Mouse (Mus musculus) adipocyte (in vitro differentiated cells): ENCODE results near the gene Krt8.

Source experiments
- DNase-seq: peaks from one replicate; pipeline ENCODE4 v3.0.0-alpha.2; 2016; ENCODE audit warnings: low spot score

Krt8 gene

GRCm38 (mm10) chr15:101976023-101976422, 28.3 kb downstream of the Krt8 start:
- DNase-seq: peak; percentile 79

GRCm38 (mm10) chr15:101974083-101974845, 30.0 kb downstream of the Krt8 start:
- peak; percentile 55 for DNase-seq

GRCm38 (mm10) chr15:101973414-101974077, 30.7 kb downstream of the Krt8 start:
- peak; percentile 98 for DNase-seq

GRCm38 (mm10) chr15:101970536-101970935, 33.7 kb downstream of the Krt8 start:
- DNase-seq: peak; percentile 65

- DNase-seq: no peak
Observed at GRCm38 (mm10) chr15:101966808-101967207, 37.5 kb downstream of the Krt8 start.

- DNase-seq: no peak
Observed at GRCm38 (mm10) chr15:101958891-101959290, 45.4 kb downstream of the Krt8 start.

GRCm38 (mm10) chr15:101954187-101954586, 50.1 kb downstream of the Krt8 start, which contains the start of gene Krt78:
TSS of gene Krt78 (minus strand) at chr15:101954287.
- DNase-seq: no peak

- no peak for DNase-seq
Observed at GRCm38 (mm10) chr15:101952733-101953474, 51.4 kb downstream of the Krt8 start.
